ENCODE assay signal across 35 mouse cellular contexts in genomic region chr12:104044343-104044742, GRCm38 (mm10). TPM values are rescaled to one million over a fixed set of nuclear protein-coding genes. Genes with fewer than 3 reads are reported as not detected.
"Had no signal": no experiment of that assay in that cellular context is flagged by ENCODE, and none has a peak within 500 bp of the region (broad histone marks: within the 10 kb centered on the region; RNA-seq: fewer than 3 reads in every experiment).

Serpina12 (minus strand) TSS chr12:104044443.

- H3K9ac ChIP-seq: hindbrain, embryonic 12.5 days; hindbrain, embryonic 14.5 days; intestine, embryonic 15.5 days; limb, embryonic 12.5 days; liver, embryonic 12.5 days had no signal

- H3K4me2 ChIP-seq: heart, embryonic 11.5 days; hindbrain, embryonic 12.5 days; hindbrain, embryonic 14.5 days; intestine, embryonic 15.5 days; limb, embryonic 12.5 days; liver, embryonic 12.5 days had no signal

- ATAC-seq: hindbrain, embryonic 16.5 days; inflammation-experienced regulatory T-cells, adult 6 months; intestine, embryonic 15.5 days; intestine, postnatal 0 days; liver, embryonic 12.5 days had no signal

- H3K4me3 ChIP-seq: heart, adult 2 months; hindbrain, embryonic 10.5 days; hindbrain, embryonic 12.5 days; intestine, embryonic 15.5 days; layer of hippocampus, adult 2 months; left cerebral cortex, adult 2 months; limb, embryonic 10.5 days; limb, embryonic 12.5 days; liver, embryonic 12.5 days had no signal

- H3K4me1 ChIP-seq: hindbrain, embryonic 10.5 days; hindbrain, embryonic 12.5 days; intestine, embryonic 15.5 days; limb, embryonic 10.5 days; limb, embryonic 12.5 days; liver, embryonic 12.5 days had no signal

- H3K27ac ChIP-seq: heart, adult 2 months; hindbrain, embryonic 10.5 days; hindbrain, embryonic 12.5 days; hindbrain, embryonic 14.5 days; intestine, embryonic 15.5 days; layer of hippocampus, adult 2 months; left cerebral cortex, adult 2 months; limb, embryonic 10.5 days; limb, embryonic 12.5 days; liver, embryonic 12.5 days had no signal

- H3K36me3 ChIP-seq: hindbrain, embryonic 10.5 days; hindbrain, embryonic 12.5 days; intestine, embryonic 15.5 days; limb, embryonic 10.5 days; limb, embryonic 12.5 days; liver, embryonic 12.5 days had no signal

- H3K9me3 ChIP-seq: hindbrain, embryonic 10.5 days; hindbrain, embryonic 12.5 days; intestine, embryonic 15.5 days; limb, embryonic 10.5 days; limb, embryonic 12.5 days; liver, embryonic 12.5 days had no signal

- DNase-seq: gastrocnemius, postnatal 14 days; gastrocnemius, postnatal 36 days; heart, adult 2 months; heart, postnatal 10 days; heart, postnatal 4 days; kidney, adult 18-20 months; kidney, adult 8-10 months; kidney, postnatal 10 days; kidney, postnatal 25 days; kidney, postnatal 4 days; liver had no signal

- H3K27me3 ChIP-seq: hindbrain, embryonic 12.5 days; intestine, embryonic 15.5 days; limb, embryonic 12.5 days; liver, embryonic 12.5 days had no signal

RNA-seq across cellular contexts. Expression of gene Serpina12, which starts in this region (rescaled TPM):
- total RNA-seq: gastrocnemius, adult 18-20 months; gastrocnemius, postnatal 14 days; gastrocnemius, postnatal 36 days; heart, adult 2 months; heart, postnatal 10 days; heart, postnatal 25 days; heart, postnatal 4 days; layer of hippocampus, postnatal 10 days; layer of hippocampus, postnatal 25 days; left cerebral cortex, adult 2 months; left cerebral cortex, postnatal 14 days; left cerebral cortex, postnatal 36 days had no signal
- polyA plus RNA-seq: heart, adult 2 months; heart, embryonic 11.5 days; heart, embryonic 14.5 days; heart, embryonic 16.5 days; hindbrain, embryonic 10.5 days; hindbrain, embryonic 12.5 days; hindbrain, embryonic 14.5 days; hindbrain, embryonic 16.5 days; intestine, embryonic 15.5 days; intestine, postnatal 0 days; kidney, embryonic 14.5 days; kidney, embryonic 16.5 days; limb, embryonic 10.5 days; limb, embryonic 12.5 days; limb, embryonic 14.5 days; liver, embryonic 12.5 days had no signal
